Mouse (Mus musculus) testis, postnatal 10 days (tissue): ENCODE results near the gene Olfr502.
"Not testable (repeated sequence)": the region's sequence is repeated elsewhere in the genome, so short reads cannot be mapped to it uniquely, and the experiment has no call there.

Experiments
- DNase-seq: peaks from one replicate; pipeline ENCODE4 v3.0.0; 2021; ENCODE audit warnings: low spot score

The Olfr502 gene

GRCm38 (mm10) chr7:108524965-108525364, at the start of gene Olfr502:
Gene Olfr502, minus strand, starts transcription at chr7:108525065.
- no peak for DNase-seq

- no peak for DNase-seq
Observed at GRCm38 (mm10) chr7:108565693-108566092, 40.8 kb upstream of the Olfr502 start, which contains the start of gene Olfr504. Gene Olfr504, minus strand, starts transcription at chr7:108565793.

GRCm38 (mm10) chr7:108544227-108544626, 19.4 kb upstream of the Olfr502 start, which contains the start of gene Olfr503:
Gene Olfr503, plus strand, starts transcription at chr7:108544527.
- DNase-seq: not testable (repeated sequence)

DNA sequence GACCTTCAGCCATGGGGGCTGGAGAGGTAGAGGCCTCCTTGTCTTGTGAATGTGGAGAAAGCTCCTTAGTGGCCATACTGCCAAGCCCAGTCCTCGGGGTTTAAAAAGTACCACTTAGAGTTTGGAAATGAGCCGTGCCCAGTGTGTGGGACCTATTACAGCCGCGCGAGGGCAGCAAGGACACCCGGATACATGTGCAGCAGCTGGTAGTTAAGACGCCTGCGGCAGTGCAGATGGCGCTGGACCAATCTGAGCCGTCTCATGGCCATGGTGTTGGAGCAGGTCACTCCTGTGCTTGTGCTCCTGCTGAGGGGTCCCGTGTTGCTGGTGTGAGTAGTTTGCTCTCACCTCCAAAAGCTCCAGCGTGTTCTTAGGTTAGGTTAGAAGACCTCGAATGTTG, 17.6 kb upstream of the Olfr502 start:
- no peak for DNase-seq
